In the genomic region with DNA sequence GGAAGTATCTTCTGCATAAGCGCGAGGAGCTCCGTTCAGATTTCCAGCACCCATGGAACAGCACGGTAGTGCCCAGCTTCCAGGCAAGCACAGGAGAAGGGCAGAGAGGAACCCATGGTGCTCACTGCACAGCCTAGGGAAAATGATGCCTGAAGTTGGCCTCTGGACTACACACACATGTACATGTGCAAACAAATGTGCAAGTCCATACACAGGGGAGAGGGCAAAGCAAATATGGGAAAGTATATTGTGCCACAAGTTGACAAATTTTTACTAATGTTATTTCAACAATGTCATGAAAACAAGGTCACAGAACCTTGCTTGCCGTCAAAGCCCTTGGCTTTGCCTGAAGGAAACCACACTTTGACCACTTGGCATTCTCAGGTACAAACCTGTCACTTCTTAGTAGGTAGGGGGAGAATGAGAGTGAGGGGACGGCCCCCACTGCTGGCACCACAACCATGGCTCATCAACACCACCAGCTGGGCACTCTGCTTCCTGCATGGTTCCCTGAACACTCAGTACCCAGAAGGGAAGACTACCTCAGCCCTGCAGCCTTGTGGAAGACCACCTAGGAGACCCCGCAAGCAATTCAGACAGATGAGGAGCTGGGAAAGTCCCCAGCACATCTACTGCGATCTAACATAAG, we compare ENCODE assay signal across 16 mouse cellular contexts.
A peak's percentile ranks its signal among the peaks of the same experiment; 100 is the strongest.
DNase-seq lines count a peak whose midpoint lies in the region; ATAC-seq and TF ChIP-seq lines count a peak whose summit lies in the region.
"Had no signal": no experiment of that assay in that cellular context is flagged by ENCODE, and none has a peak within 500 bp of the region (broad histone marks: within the 10 kb centered on the region; RNA-seq: fewer than 3 reads in every experiment).

No protein-coding gene starts in this region.

- TF ChIP-seq EP300 in liver, postnatal 0 days (IDR thresholded peaks at IDR 0.05; ENCODE audit: low read depth), result no peak

- no peaks in the 10 kb centered on the region for H3K27me3 ChIP-seq in liver, postnatal 0 days (ENCODE audit: insufficient read depth, low read length)
- H3K27me3 ChIP-seq: forebrain, embryonic 15.5 days; liver, embryonic 13.5 days had no signal

- no peaks in the 10 kb centered on the region for H3K9me3 ChIP-seq in liver, postnatal 0 days (ENCODE audit: low read length)
- H3K9me3 ChIP-seq: forebrain, embryonic 15.5 days; heart, embryonic 10.5 days; liver, embryonic 13.5 days; midbrain, embryonic 10.5 days had no signal

- H3K4me1 ChIP-seq in liver, postnatal 0 days (ENCODE audit: insufficient read depth), result peaks cover 33% of the 10 kb centered on the region
- H3K4me1 ChIP-seq: midbrain, embryonic 10.5 days had no signal

- no peaks in the 10 kb centered on the region for H3K36me3 ChIP-seq in liver, postnatal 0 days (replicated peaks; ENCODE audit: insufficient read depth, low read length)
- H3K36me3 ChIP-seq: forebrain, embryonic 15.5 days; heart, embryonic 10.5 days; liver, embryonic 13.5 days; midbrain, embryonic 10.5 days had no signal

- 83% methylated on average over 8 of the region's 8 CpGs for WGBS in liver, postnatal 0 days (ENCODE audit: insufficient replicate concordance)

- H3K4me3 ChIP-seq in liver, postnatal 0 days (ENCODE audit: low read depth, low read length), result no peak overlapping the region
- H3K4me3 ChIP-seq: forebrain, embryonic 15.5 days; heart, embryonic 10.5 days; liver, embryonic 13.5 days; midbrain, embryonic 10.5 days had no signal

- peak; percentile 67; the same call in 1 of the 2 replicates for ATAC-seq in liver, postnatal 0 days
- peak; percentile 79 for ATAC-seq in activated CD4-positive, CD25-positive, alpha-beta regulatory T cell, adult 4 months
- ATAC-seq: forebrain, embryonic 15.5 days; hindbrain, embryonic 16.5 days; lung, postnatal 0 days had no signal

- H3K4me2 ChIP-seq in liver, postnatal 0 days (ENCODE audit: low read depth, low read length), result no peak overlapping the region
- H3K4me2 ChIP-seq: forebrain, embryonic 15.5 days; liver, embryonic 13.5 days had no signal

- 0 out of 2 replicates have a peak overlapping the region, but pooled peaks have one; percentile 41 for H3K27ac ChIP-seq in liver, postnatal 0 days (ENCODE audit: low read depth)
- H3K27ac ChIP-seq: forebrain, embryonic 15.5 days; heart, embryonic 10.5 days; liver, embryonic 13.5 days; midbrain, embryonic 10.5 days had no signal

- TF ChIP-seq CTCF in liver, postnatal 0 days (IDR thresholded peaks at IDR 0.05; ENCODE audit: low read depth), result no peak

- no peak overlapping the region for H3K9ac ChIP-seq in liver, postnatal 0 days (replicated peaks)
- H3K9ac ChIP-seq: forebrain, embryonic 15.5 days; liver, embryonic 13.5 days had no signal

- no peak for DNase-seq in liver, postnatal 0 days
- no peak for DNase-seq in liver
- DNase-seq in naive thymus-derived CD4-positive, alpha-beta T cell, adult 2 months (ENCODE audit: low read depth), result peak; percentile 61
- DNase-seq in thymus, postnatal 4 days, result peak; percentile 61
- DNase-seq in kidney, postnatal 25 days, result no peak
- DNase-seq in lung, postnatal 14 days, result no peak
- DNase-seq: gastrocnemius, postnatal 10 days; kidney, adult 8-10 months; liver, embryonic 13.5 days; spleen, adult 18-20 months had no signal

Comparison
In these comparisons a context has a peak if more than half of its experiments do, and no peak if none do; other contexts are left out.
1. DNase-seq: peak in naive thymus-derived CD4-positive, alpha-beta T cell, adult 2 months (single experiment) and thymus, postnatal 4 days (single experiment); none in liver, postnatal 0 days (single experiment), liver (single experiment), kidney, postnatal 25 days (0 of 2) and lung, postnatal 14 days (single experiment).